8 mouse cellular contexts compared by ENCODE assay signal in the genomic region with DNA sequence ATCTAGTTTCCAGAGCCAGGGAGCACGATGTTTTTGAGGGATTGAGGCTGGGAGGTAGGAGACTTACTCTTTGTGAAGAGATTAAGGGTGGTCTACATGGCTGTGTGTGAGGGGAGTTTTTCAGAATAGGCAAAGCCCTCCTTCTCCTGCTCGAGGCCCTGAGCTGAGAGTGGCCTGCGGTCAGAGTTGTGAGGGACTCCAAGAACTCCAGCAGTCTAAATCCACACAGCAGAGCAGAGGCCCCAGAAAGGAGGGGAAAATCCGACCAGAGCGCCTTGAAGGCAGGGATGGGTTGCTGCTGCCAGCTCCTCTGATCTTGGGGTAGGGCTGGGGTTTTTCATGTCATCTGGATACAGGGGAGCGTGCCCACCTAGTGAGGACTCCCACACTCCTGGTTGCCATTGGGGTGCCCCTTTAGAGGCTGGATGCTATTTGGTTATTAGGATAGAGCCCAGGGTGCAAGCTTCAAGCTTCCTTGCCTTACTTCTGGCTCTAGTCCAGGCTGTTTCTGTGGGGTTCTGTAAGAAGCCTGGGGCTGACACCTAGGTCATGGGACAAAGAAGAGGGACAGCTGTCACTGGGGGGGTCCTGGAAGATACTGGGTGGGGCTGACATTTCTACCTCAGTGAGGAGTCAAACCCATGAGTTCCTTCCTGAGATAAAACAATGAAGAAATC. TPM values are rescaled to one million over a fixed set of nuclear protein-coding genes. Genes with fewer than 3 reads are reported as not detected.
A peak's percentile ranks its signal among the peaks of the same experiment; 100 is the strongest.
DNase-seq lines count a peak whose midpoint lies in the region; ATAC-seq and TF ChIP-seq lines count a peak whose summit lies in the region.

No protein-coding gene starts in this region.

- DNase-seq in heart, adult 2 months, result peak in 1 of 2 experiments; percentile 42
- no peak for DNase-seq in heart, postnatal 36 days
- DNase-seq in MN1 (ENCODE audit: low spot score), result peak; percentile 27
- no peak for DNase-seq in hindbrain, embryonic 10.5 days (ENCODE audit: low spot score)
- DNase-seq in lung, postnatal 4 days, result peak; percentile 28 to 31
- no peak for DNase-seq in left cerebral cortex, adult 2 months (ENCODE audit: extremely low spot score in 1 of 2, low spot score in 2 of 2)
- DNase-seq in left cerebral cortex, postnatal 36 days (ENCODE audit: low spot score in 2 of 2), result no peak

- H3K27me3 ChIP-seq in heart, adult 2 months (ENCODE audit: control insufficient read depth, insufficient read depth, low read length), result no peaks in the 10 kb centered on the region
- no peaks in the 10 kb centered on the region for H3K27me3 ChIP-seq in hindbrain, embryonic 10.5 days (ENCODE audit: insufficient read depth, poor library complexity, severe bottlenecking)

- no peak for ATAC-seq in inflammation-experienced regulatory T-cells, adult 6 months

- 47% methylated on average over 6 of the region's 6 CpGs for WGBS in heart, adult 2 months
- WGBS in hindbrain, embryonic 10.5 days, result 32% methylated on average over 6 of the region's 6 CpGs

- no peak for TF ChIP-seq EP300 in heart, adult 2 months (IDR thresholded peaks at IDR 0.05; ENCODE audit: insufficient read depth, low read depth, low read length)

- H3K9ac ChIP-seq in heart, adult 2 months (ENCODE audit: low read depth, low read length), result no peak overlapping the region

- TF ChIP-seq CTCF in heart, adult 2 months (IDR thresholded peaks at IDR 0.05), result no peak
- no peak for TF ChIP-seq CTCF in left cerebral cortex, adult 2 months (IDR thresholded peaks at IDR 0.05)

- H3K36me3 ChIP-seq in heart, adult 2 months (ENCODE audit: control insufficient read depth, insufficient read depth, low read length), result peaks cover 3% of the 10 kb centered on the region; the same call in 1 of the 2 replicates
- peaks cover 52% of the 10 kb centered on the region for H3K36me3 ChIP-seq in hindbrain, embryonic 10.5 days

- no peaks in the 10 kb centered on the region; the same call in 1 of the 2 replicates for H3K79me2 ChIP-seq in heart, adult 2 months (replicated peaks; ENCODE audit: control insufficient read depth, insufficient read depth, low read length)

- H3K4me3 ChIP-seq in heart, adult 2 months, result no peak overlapping the region
- H3K4me3 ChIP-seq in hindbrain, embryonic 10.5 days, result peak overlapping the region; percentile 66
- H3K4me3 ChIP-seq in left cerebral cortex, adult 2 months, result no peak overlapping the region

- peaks cover 16% of the 10 kb centered on the region for H3K4me1 ChIP-seq in heart, adult 2 months (ENCODE audit: control insufficient read depth, insufficient read depth, low read length)
- peaks cover 50% of the 10 kb centered on the region for H3K4me1 ChIP-seq in hindbrain, embryonic 10.5 days (replicated peaks)

- H3K27ac ChIP-seq in heart, adult 2 months, result peak overlapping the region; percentile 91
- H3K27ac ChIP-seq in hindbrain, embryonic 10.5 days, result peak overlapping the region; percentile 90
- H3K27ac ChIP-seq in left cerebral cortex, adult 2 months, result no peak overlapping the region

- no peak for TF ChIP-seq POLR2A in heart, adult 2 months (IDR thresholded peaks at IDR 0.05; ENCODE audit: insufficient read depth, low read depth, low read length)

- H3K9me3 ChIP-seq in hindbrain, embryonic 10.5 days, result no peaks in the 10 kb centered on the region

- intact Hi-C loops in heart, adult 2 months (cut with DNase I), result no loop called here
- intact Hi-C loops in heart, postnatal 36 days (cut with DNase I), result loop anchor here (2.0 kb wide), 1 partner anchor 15 kb away; the partner anchor contains the start of genes Bysl, Gm20517 and Med20
- intact Hi-C loops in left cerebral cortex, adult 2 months (cut with DNase I), result no loop called here
- intact Hi-C loops in left cerebral cortex, postnatal 36 days (cut with DNase I), result loop anchor here (5.0 kb wide), 1 partner anchor 84 kb away; no protein-coding TSS in a partner anchor

RNA-seq across cellular contexts. Expression of gene Bysl, which starts 15.0 kb away (rescaled TPM):
- total RNA-seq in heart, adult 2 months (2021), result 10 to 100 TPM; 15.7 to 15.9 TPM
- polyA plus RNA-seq in heart, adult 2 months (2012; rRNA removed), result 13.2 and 15.6 TPM in 2 replicates
- total RNA-seq in heart, postnatal 36 days (2021), result 10 to 100 TPM; 14.2 to 14.3 TPM
- polyA plus RNA-seq in hindbrain, embryonic 10.5 days (2016; fragmentation: Nextera tagmentation; extraction: Ambion mirVana), result 39.0 and 40.6 TPM in 2 replicates
- 10 to 100 TPM in 2 of 3 experiments, 1 to 10 TPM in 1; 9.1 to 12.3 (median 11.6) TPM for polyA plus RNA-seq in inflammation-experienced regulatory T-cells, adult 6 months (2017; shearing (Covaris generic))
- total RNA-seq in left cerebral cortex, adult 2 months (2021), result 10 to 100 TPM; 18.1 to 18.8 TPM
- total RNA-seq in left cerebral cortex, postnatal 36 days (2021), result 10 to 100 TPM; 17.5 to 18.1 TPM

RNA-seq across cellular contexts. Expression of gene Med20, which starts 15.1 kb away (rescaled TPM):
- 10 to 100 TPM; 13.5 to 15.0 TPM for total RNA-seq in heart, adult 2 months (2021)
- 17.4 and 25.1 TPM in 2 replicates for polyA plus RNA-seq in heart, adult 2 months (2012; rRNA removed)
- 10 to 100 TPM; 15.8 to 17.8 TPM for total RNA-seq in heart, postnatal 36 days (2021)
- polyA plus RNA-seq in hindbrain, embryonic 10.5 days (2016; fragmentation: Nextera tagmentation; extraction: Ambion mirVana), result 41.2 and 45.9 TPM in 2 replicates
- 10 to 100 TPM; 27.6 to 32.3 (median 28.1) TPM for polyA plus RNA-seq in inflammation-experienced regulatory T-cells, adult 6 months (2017; shearing (Covaris generic))
- total RNA-seq in left cerebral cortex, adult 2 months (2021), result 10 to 100 TPM; 29.3 to 33.3 TPM
- 10 to 100 TPM; 24.7 to 30.7 TPM for total RNA-seq in left cerebral cortex, postnatal 36 days (2021)

RNA-seq across cellular contexts. Expression of gene Gm20517, which starts 15.1 kb away (rescaled TPM):
- total RNA-seq in heart, adult 2 months (2021), result 1 to 10 TPM; 2.8 TPM
- polyA plus RNA-seq in heart, adult 2 months (2012; rRNA removed), result 0.27 and 1.5 TPM in 2 replicates
- 1 to 10 TPM; 2.1 to 3.5 TPM for total RNA-seq in heart, postnatal 36 days (2021)
- polyA plus RNA-seq in hindbrain, embryonic 10.5 days (2016; fragmentation: Nextera tagmentation; extraction: Ambion mirVana), result 1.9 and 2.1 TPM in 2 replicates
- under 1 TPM in 2 of 3 experiments, not detected in 1; 0.68 to 0.79 TPM for polyA plus RNA-seq in inflammation-experienced regulatory T-cells, adult 6 months (2017; shearing (Covaris generic))
- total RNA-seq in left cerebral cortex, adult 2 months (2021), result 1 to 10 TPM; 7.1 TPM
- total RNA-seq in left cerebral cortex, postnatal 36 days (2021), result 1 to 10 TPM; 4.5 to 7.8 TPM

RNA-seq across cellular contexts. Expression of gene Usp49, which starts 34.2 kb away (rescaled TPM):
- 1 to 10 TPM; 3.4 to 3.6 TPM for total RNA-seq in heart, adult 2 months (2021)
- 2.9 and 3.6 TPM in 2 replicates for polyA plus RNA-seq in heart, adult 2 months (2012; rRNA removed)
- total RNA-seq in heart, postnatal 36 days (2021), result 1 to 10 TPM; 3.9 to 4.4 TPM
- polyA plus RNA-seq in hindbrain, embryonic 10.5 days (2016; fragmentation: Nextera tagmentation; extraction: Ambion mirVana), result 6.7 and 8.4 TPM in 2 replicates
- under 1 TPM; 0.58 to 0.97 (median 0.70) TPM for polyA plus RNA-seq in inflammation-experienced regulatory T-cells, adult 6 months (2017; shearing (Covaris generic))
- total RNA-seq in left cerebral cortex, adult 2 months (2021), result 10 to 100 TPM in 1 of 2 experiments, 1 to 10 TPM in 1; 9.6 to 13.1 TPM
- total RNA-seq in left cerebral cortex, postnatal 36 days (2021), result 10 to 100 TPM; 10.6 to 13.5 TPM

Comparison
In these comparisons a context has a peak if more than half of its experiments do, and no peak if none do; other contexts are left out.
1. intact Hi-C loops: an anchor here in heart, postnatal 36 days (2.0 kb wide) and left cerebral cortex, postnatal 36 days (5.0 kb wide); none called in heart, adult 2 months and left cerebral cortex, adult 2 months.
2. DNase-seq: peak in MN1 (single experiment) and lung, postnatal 4 days (2 of 2); none in heart, postnatal 36 days (0 of 2), hindbrain, embryonic 10.5 days (single experiment), left cerebral cortex, adult 2 months (0 of 2) and left cerebral cortex, postnatal 36 days (0 of 2).